Mouse (Mus musculus): Measurements from ENCODE around the gene Gm12216. TPM values are rescaled to one million over a fixed set of nuclear protein-coding genes. Genes with fewer than 3 reads are reported as not detected.
"Not testable (repeated sequence)": the region's sequence is repeated elsewhere in the genome, so short reads cannot be mapped to it uniquely, and the experiment has no call there.

Gene Gm12216
- polyA plus RNA-seq, 2 experiments, result 0.43 to 0.74 TPM

GRCm38 (mm10) chr11:53871786-53872507, 12.9 kb upstream of the Gm12216 start:
- no peak overlapping the region for H3K27ac ChIP-seq (replicated peaks; ENCODE audit: low read depth, low read length)

DNA sequence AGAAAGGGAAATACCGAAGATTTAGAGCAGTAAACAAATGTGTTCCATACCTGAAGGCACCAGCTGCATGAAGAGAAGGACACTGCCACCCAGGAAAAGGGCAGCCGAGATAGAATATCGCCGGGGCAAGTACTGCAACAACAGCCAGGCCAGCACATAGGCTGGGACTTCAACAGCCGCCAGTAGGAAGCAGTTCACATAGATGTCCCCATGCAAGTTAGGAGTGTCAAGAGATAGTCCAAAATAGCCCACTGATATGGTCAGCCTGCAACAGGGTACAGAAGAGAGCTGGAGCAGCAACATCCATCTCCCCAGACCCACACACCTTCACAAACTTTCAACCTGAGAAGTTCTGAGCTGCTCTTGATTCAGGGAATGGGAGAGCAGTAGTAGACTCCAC, 10.1 kb upstream of the Gm12216 start:
- ATAC-seq (ENCODE audit: low FRiP score, low read depth) (no peak), DNase-seq (ENCODE audit: low spot score) (no peak)
- Histone ChIP-seq H3K9me3 (ENCODE audit: control insufficient read depth, low read length) (no peaks in the 10 kb centered on the region), H3K27me3 (ENCODE audit: control insufficient read depth, insufficient read depth, low read length) (no peaks in the 10 kb centered on the region), H3K9ac (ENCODE audit: low read depth, low read length, severe bottlenecking) (no peak overlapping the region), H3K27ac (replicated peaks; ENCODE audit: low read depth, low read length) (no peak overlapping the region), H3K36me3 (ENCODE audit: control insufficient read depth, insufficient read depth, low read length) (0 out of 2 replicates have a peak, but pooled peaks cover 3% of the 10 kb centered on the region), H3K4me3 (replicated peaks; ENCODE audit: low read length) (no peak overlapping the region), H3K4me2 (replicated peaks; ENCODE audit: low read depth, low read length, severe bottlenecking) (no peak overlapping the region), H3K4me1 (ENCODE audit: control insufficient read depth, insufficient read depth, low read length) (no peaks in the 10 kb centered on the region)
- no peak for TF ChIP-seq POLR2A (IDR thresholded peaks at IDR 0.05; ENCODE audit: borderline replicate concordance, extremely low read depth, insufficient read depth, insufficient read length)
- WGBS, result 94% methylated on average over 5 of the region's 5 CpGs

More at GRCm38 (mm10) chr11:53871786-53872507, 12.9 kb upstream of the Gm12216 start:
- ATAC-seq (ENCODE audit: low FRiP score, low read depth) (no peak), DNase-seq (ENCODE audit: low spot score) (no peak)
- Histone ChIP-seq H3K4me2 (replicated peaks; ENCODE audit: low read depth, low read length, severe bottlenecking) (no peak overlapping the region), H3K27me3 (ENCODE audit: control insufficient read depth, insufficient read depth, low read length) (no peaks in the 10 kb centered on the region), H3K9ac (ENCODE audit: low read depth, low read length, severe bottlenecking) (no peak overlapping the region), H3K4me1 (ENCODE audit: control insufficient read depth, insufficient read depth, low read length) (no peaks in the 10 kb centered on the region), H3K9me3 (ENCODE audit: control insufficient read depth, low read length) (no peaks in the 10 kb centered on the region), H3K4me3 (replicated peaks; ENCODE audit: low read length) (no peak overlapping the region), H3K36me3 (ENCODE audit: control insufficient read depth, insufficient read depth, low read length) (0 out of 2 replicates have a peak, but pooled peaks cover 3% of the 10 kb centered on the region)
- WGBS, result 92% methylated on average over 2 of the region's 2 CpGs
- TF ChIP-seq POLR2A (IDR thresholded peaks at IDR 0.05; ENCODE audit: borderline replicate concordance, extremely low read depth, insufficient read depth, insufficient read length), result no peak

- WGBS, result 38% methylated on average over 5 of the region's 5 CpGs
- H3K27ac ChIP-seq (replicated peaks; ENCODE audit: low read depth, low read length); H3K9me3 ChIP-seq (ENCODE audit: control insufficient read depth, low read length); H3K4me3 ChIP-seq (replicated peaks; ENCODE audit: low read length); H3K9ac ChIP-seq (ENCODE audit: low read depth, low read length, severe bottlenecking); ATAC-seq (ENCODE audit: low FRiP score, low read depth); H3K36me3 ChIP-seq (ENCODE audit: control insufficient read depth, insufficient read depth, low read length); H3K27me3 ChIP-seq (ENCODE audit: control insufficient read depth, insufficient read depth, low read length); H3K4me2 ChIP-seq (replicated peaks; ENCODE audit: low read depth, low read length, severe bottlenecking); H3K4me1 ChIP-seq (ENCODE audit: control insufficient read depth, insufficient read depth, low read length); DNase-seq (ENCODE audit: low spot score): not testable (repeated sequence)
These were observed 9.3 kb upstream of the Gm12216 start for GRCm38 (mm10) chr11:53868323-53868722.

DNA sequence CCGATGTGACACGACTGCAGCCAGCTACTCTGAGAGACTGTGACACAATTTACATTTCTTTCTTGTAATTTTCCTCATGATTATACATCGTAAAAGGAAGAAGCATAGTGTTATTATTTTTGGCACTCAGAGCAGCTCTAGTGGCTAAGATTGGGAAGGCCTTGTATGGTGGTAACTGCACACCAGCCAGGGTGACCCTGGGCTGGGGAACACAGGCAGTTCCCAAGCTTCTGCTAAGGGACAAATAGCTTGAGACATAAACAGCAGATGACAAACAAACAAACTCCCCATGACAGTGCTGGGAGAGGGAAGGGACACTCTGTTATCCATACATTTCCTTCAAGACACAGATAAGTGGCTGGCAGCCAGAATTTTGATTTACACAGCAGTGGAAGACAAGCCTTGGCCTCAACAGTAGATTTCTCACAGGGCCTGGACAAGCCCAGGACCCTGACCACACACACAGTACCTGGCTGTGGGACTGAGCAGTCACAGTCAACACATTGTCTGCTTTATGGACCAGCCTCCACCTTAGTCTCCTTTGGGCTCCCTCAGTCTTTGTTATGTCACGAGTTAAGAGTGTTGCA, 5.8 kb upstream of the Gm12216 start:
- not testable (repeated sequence) for H3K27me3 ChIP-seq (ENCODE audit: control insufficient read depth, insufficient read depth, low read length); DNase-seq (ENCODE audit: low spot score); H3K4me1 ChIP-seq (ENCODE audit: control insufficient read depth, insufficient read depth, low read length); H3K4me3 ChIP-seq (replicated peaks; ENCODE audit: low read length); H3K4me2 ChIP-seq (replicated peaks; ENCODE audit: low read depth, low read length, severe bottlenecking); ATAC-seq (ENCODE audit: low FRiP score, low read depth); H3K36me3 ChIP-seq (ENCODE audit: control insufficient read depth, insufficient read depth, low read length); H3K27ac ChIP-seq (replicated peaks; ENCODE audit: low read depth, low read length); H3K9me3 ChIP-seq (ENCODE audit: control insufficient read depth, low read length); H3K9ac ChIP-seq (ENCODE audit: low read depth, low read length, severe bottlenecking)
- 61% methylated on average over 1 of the region's 4 CpGs for WGBS

DNA sequence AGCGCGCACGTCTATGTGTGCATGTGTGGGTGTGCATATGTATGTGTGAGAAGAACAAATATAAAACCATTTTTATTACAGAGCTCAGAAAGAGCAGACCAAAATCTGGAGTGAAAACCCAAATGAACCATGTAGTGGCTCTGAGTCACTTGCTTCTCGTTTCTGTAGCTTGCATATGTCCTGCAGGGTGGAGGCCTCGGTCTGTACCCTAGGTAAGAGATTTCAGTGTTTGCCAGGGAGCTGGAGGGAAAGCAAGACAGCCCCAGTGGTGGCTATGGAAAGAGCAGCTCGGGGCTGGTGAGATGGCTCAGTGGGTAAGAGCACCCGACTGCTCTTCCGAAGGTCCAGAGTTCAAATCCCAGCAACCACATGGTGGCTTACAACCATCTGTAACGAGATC, 1.9 kb upstream of the Gm12216 start:
- not testable (repeated sequence) for H3K36me3 ChIP-seq (ENCODE audit: control insufficient read depth, insufficient read depth, low read length); H3K9ac ChIP-seq (ENCODE audit: low read depth, low read length, severe bottlenecking); H3K4me2 ChIP-seq (replicated peaks; ENCODE audit: low read depth, low read length, severe bottlenecking); H3K4me3 ChIP-seq (replicated peaks; ENCODE audit: low read length); H3K27me3 ChIP-seq (ENCODE audit: control insufficient read depth, insufficient read depth, low read length); DNase-seq (ENCODE audit: low spot score); H3K9me3 ChIP-seq (ENCODE audit: control insufficient read depth, low read length); H3K4me1 ChIP-seq (ENCODE audit: control insufficient read depth, insufficient read depth, low read length); H3K27ac ChIP-seq (replicated peaks; ENCODE audit: low read depth, low read length); ATAC-seq (ENCODE audit: low FRiP score, low read depth)
- WGBS, result 80% methylated on average over 8 of the region's 9 CpGs

All from limb, embryonic 14.5 days (tissue).